Mouse (Mus musculus) brain, adult 10 weeks (tissue): ENCODE data around the gene Cnpy1. TPM values are rescaled to one million over a fixed set of nuclear protein-coding genes. Genes with fewer than 3 reads are reported as not detected.

Source experiments
- polyA plus RNA-seq: library from polyadenylated mRNA; stranded (reverse); fragments of 350-450 nt; fragmentation: Illumina TruSeq; extraction: RNeasy Lipid Tissue Mini Kit (QIAGEN cat#74804); gene quantifications from one replicate; pipeline ENCODE4 v1.2.3, GENCODE M21; 2015; ENCODE audit warnings: low read depth, low replicate concordance

Gene Cnpy1
- 1.4 TPM for polyA plus RNA-seq

DNA sequence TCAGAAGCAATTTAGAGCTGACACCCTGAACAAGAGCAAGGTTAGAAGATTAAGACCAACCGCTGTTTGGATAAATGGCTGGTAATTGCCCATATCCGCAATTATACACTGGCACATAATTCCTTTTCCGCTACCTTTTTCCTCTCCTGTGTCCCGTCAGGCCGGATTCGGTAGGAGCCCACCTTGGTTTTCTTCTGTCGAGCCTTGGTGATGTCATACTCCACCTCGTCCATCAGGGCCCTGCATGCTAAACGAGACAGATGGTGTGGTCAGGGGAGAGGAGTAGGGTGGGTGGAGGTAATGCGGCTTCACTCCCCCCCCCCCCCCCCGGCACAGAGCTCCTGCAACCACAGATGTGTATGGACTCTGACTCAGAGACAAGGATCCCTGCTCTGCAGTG is at the start of gene Cnpy1:
Cnpy1 (minus strand) TSS at position 233 of the 400 bp plus-strand sequence.

DNA sequence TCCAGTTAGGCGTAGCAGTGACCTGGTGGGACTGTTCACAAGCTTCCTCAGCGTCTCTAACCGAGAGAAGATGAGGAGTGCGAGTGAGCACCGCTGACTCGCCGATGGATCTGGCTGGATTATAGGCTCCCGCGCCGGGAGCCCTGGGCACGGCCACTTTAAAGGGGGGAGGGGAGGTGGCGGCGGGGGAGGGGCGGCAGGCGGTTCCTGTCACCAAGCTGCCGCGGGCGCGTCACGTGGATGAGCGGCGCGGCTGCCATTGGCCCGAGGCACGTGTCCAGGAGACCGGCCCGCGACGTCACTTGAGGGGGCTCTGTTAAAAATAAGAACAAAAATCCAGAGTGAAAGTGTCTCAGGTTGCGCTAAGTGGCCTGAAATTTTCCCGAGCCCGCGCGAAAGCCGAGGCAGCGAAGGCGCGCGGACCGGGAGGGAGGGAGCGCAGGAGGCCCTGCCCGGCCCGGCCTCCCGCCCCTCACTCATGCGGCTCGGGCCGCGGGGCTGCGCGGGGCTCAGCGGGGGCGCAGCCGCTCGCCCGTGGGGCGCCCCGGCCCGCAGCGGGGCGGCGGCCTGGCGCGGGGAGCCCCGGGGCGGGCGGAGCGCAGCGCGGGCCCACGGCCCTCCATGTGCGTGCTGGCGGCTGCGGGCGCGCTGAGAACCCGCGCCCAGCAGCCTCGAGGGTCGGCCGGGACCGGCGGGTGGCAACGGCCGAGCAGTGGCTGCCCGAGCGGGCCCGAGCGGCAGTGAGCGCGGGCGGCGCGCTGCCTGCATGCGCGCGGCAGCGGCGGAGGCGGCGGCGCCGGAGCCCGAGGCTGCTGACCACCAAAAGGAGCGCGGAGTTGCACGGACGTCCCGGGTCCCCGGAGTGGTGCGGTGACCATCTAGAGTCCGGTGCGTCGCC is 80.0 kb downstream of the Cnpy1 start, which contains the start of gene En2:
En2 (plus strand) TSS at position 337 of the 898 bp plus-strand sequence.

Other genes starting within 250 kb of the Cnpy1 start
- gene Insig1, start 174.4 kb downstream of the Cnpy1 start, polyA plus RNA-seq = 78.8 TPM
- 1.00 TPM for gene En2, start 80.1 kb downstream of the Cnpy1 start, polyA plus RNA-seq
- gene Rbm33, start 71.3 kb upstream of the Cnpy1 start, polyA plus RNA-seq = 28.7 TPM
- 1.9 TPM for gene Shh, start 221.4 kb upstream of the Cnpy1 start, polyA plus RNA-seq